Mouse (Mus musculus) thymus, adult 2 months (tissue): Measurements from ENCODE around the gene Crocc. TPM values are rescaled to one million over a fixed set of nuclear protein-coding genes. Genes with fewer than 3 reads are reported as not detected.

Source experiments
- DNase-seq: peaks from one replicate; pipeline ENCODE4 v3.0.0; 2021
- H3K27ac ChIP-seq: fragments of 200-500 bp; 2 replicates; pipeline ENCODE4 v1.5.1; 2012; ENCODE audit warnings: low read length, control low read depth; ENCODE audit not compliant: control insufficient read depth, insufficient read depth
- H3K27me3 ChIP-seq: fragments of 200-500 bp; 2 replicates; pipeline ENCODE4 v1.6.1; 2012; ENCODE audit warnings: mild to moderate bottlenecking, low read length, moderate library complexity, mixed read lengths; ENCODE audit not compliant: control insufficient read depth, insufficient read depth
- H3K36me3 ChIP-seq: fragments of 200-500 bp; 2 replicates; pipeline ENCODE4 v1.6.1; 2012; ENCODE audit warnings: mild to moderate bottlenecking, low read length, moderate library complexity; ENCODE audit not compliant: control insufficient read depth, insufficient read depth
- H3K4me1 ChIP-seq: fragments of 200-500 bp; replicated peaks from 2 replicates; pipeline ENCODE4 v1.6.1; 2012; ENCODE audit warnings: low read length; ENCODE audit not compliant: control insufficient read depth, insufficient read depth
- H3K4me3 ChIP-seq: fragments of 200-500 bp; 2 replicates; pipeline ENCODE4 v1.5.1; 2012; ENCODE audit warnings: mild to moderate bottlenecking, low read length, control low read depth, moderate library complexity; ENCODE audit not compliant: control insufficient read depth, insufficient read depth
- CTCF ChIP-seq: fragments of 200-500 bp; IDR thresholded peaks from 2 replicates; pipeline ENCODE4 v1.5.1; 2012; ENCODE audit warnings: mild to moderate bottlenecking, control low read depth, low read length, moderate library complexity, borderline replicate concordance; ENCODE audit not compliant: control insufficient read depth, poor library complexity, insufficient read depth; ENCODE audit errors: extremely low read depth
- POLR2A ChIP-seq: fragments of 200-500 bp; IDR thresholded peaks from 2 replicates; pipeline ENCODE4 v1.6.1; 2012; ENCODE audit warnings: mild to moderate bottlenecking, low read length, control low read depth, moderate library complexity; ENCODE audit not compliant: control insufficient read depth, poor library complexity, insufficient read depth; ENCODE audit errors: extremely low read depth
- WGBS: fragments of 180-500 bp; shearing (Covaris S2); methylation state at CpG from one replicate; pipeline ENCODE4 v1.1.7; 2018; 5-methylcytosine and 5-hydroxymethylcytosine counted together
- polyA plus RNA-seq: library from polyadenylated mRNA; depleted of rRNA; stranded (reverse); fragments of >200 nt; gene quantifications from 2 replicates; pipeline ENCODE4 v1.2.3, GENCODE M21; 2012

Crocc gene
- polyA plus RNA-seq, 1 experiment, result 12.9 TPM

DNA sequence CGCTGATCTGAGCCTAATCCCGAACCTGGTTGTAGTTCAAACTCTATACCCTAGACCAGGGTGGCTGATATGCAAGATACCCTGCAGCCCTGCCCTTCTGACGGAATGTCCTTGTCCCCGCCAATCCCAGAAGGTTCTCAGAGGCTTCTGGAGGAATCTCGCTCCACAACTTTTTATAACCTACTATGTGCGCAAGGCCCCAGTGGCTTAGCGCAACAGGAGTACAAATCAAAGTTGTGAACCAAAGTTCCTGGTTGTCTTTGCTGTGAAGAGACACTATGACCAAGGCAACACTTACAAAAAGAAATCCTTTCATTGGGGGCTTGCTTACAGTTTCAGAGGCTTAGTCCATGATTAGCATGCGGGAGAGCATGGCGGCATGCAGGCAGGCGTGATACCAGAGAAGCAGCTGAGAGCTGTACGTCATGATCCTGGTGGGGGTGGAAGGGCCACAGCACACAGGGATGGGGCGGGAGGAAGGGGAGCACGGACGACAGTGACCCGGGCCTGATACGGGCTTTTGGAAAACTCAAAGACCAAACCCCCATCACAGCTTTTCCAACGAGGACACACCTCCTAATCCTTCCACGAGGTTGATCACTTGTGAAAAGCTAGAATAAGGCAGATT, 18.3 kb upstream of the Crocc start:
- Histone ChIP-seq H3K4me3 (no peak overlapping the region), H3K27me3 (no peaks in the 10 kb centered on the region), H3K36me3 (peaks cover 2% of the 10 kb centered on the region; the same call in 1 of the 2 replicates), H3K4me1 (peaks cover 13% of the 10 kb centered on the region), H3K27ac (no peak overlapping the region)
- TF ChIP-seq POLR2A (no peak), CTCF (no peak)
- no peak for DNase-seq
- WGBS, result 80% methylated on average over 18 of the region's 18 CpGs

DNA sequence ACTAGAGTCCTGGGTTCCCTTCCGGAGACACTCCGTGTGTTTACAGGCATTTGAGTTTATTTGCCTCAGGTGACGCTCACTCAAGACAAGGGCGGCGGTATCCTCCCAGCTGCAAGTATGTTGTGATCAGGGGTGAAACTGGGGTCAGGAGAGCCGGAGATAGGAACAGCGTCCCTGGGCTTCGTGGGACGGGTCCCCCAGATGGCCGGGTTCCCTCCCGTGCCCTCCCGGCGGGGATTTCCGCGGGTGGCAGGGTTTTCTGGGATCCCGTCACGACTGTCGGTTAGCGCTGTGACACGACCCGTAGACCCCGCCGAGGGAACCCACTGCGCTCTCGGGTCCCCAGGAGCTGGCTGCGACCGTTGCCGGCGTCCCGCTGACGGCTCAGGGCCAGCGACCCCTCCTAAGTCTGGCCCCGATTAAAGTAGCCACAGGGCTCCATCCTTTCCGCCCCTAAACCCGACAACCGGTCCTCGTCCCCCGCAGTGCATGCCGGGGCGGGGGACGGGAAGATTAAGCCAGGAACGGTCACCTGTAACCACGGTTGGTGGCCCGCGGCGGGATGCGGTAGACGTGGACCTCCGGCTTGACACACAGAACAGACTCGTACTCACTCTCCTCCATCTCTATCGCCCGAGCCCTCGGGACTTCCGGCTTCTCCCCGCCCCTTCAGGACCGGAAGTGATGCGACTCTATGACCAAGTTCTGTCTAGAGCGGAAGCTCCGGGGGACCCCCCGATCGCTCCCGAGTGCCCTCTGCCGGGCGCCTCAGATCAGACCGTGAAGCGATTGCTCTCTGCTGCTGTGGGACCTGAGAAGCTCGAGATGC, 17.5 kb upstream of the Crocc start, which contains the start of gene Necap2:
TSS of gene Necap2 (minus strand) at position 677 of the 829 bp plus-strand sequence.
- Histone ChIP-seq H3K27me3 (no peaks in the 10 kb centered on the region), H3K4me1 (peaks cover 13% of the 10 kb centered on the region), H3K4me3 (peak within 1 kb of the TSS; percentile 94), H3K36me3 (peaks cover 10% of the 10 kb centered on the region; the same call in 1 of the 2 replicates), H3K27ac (no peak within 1 kb of the TSS)
- TF ChIP-seq CTCF, result peak; percentile 87
- TF ChIP-seq POLR2A, result peak; percentile 86
- peak; percentile 95 for DNase-seq
- WGBS, result under 1% methylated on average over 67 of the region's 67 CpGs

DNA sequence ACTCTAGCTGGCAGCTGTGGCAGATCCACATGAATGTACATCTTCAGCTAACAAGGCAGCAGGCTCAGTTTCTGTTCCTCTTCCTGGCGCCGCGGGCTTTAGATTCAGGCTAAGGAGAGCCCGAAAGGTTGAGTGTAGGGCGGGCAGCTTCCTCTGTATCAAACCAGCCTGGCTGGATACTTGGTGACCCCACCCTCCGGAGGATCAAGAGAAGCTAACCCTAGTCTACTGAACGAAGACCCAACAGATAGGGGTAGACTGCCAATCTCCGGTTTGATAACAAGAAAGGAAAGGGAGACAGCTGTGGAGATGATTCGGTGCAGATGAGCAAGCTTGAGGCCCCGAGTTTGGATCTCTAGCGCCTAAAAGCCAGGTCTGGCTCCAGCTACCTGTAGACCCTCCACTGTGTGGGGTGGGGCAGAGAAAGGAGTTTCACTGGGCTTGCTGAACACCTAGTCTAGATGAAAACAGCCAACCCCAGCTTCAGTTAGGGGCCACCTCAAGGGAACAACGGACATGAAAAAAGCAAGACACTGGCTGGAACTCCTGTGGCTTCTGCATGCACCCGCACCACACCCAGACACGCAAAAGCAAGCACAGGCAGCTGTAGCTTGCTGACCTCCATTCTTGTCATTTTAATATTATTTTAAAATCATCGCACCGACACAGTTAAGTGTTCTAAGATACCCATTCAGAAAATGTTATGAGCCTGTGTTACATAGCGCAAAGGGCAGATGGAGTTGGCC, 16.6 kb upstream of the Crocc start:
- no peaks in the 10 kb centered on the region for H3K27me3 ChIP-seq
- peaks cover 12% of the 10 kb centered on the region; the same call in 1 of the 2 replicates for H3K36me3 ChIP-seq
- 18% methylated on average over 17 of the region's 17 CpGs for WGBS
- no peak for TF ChIP-seq POLR2A
- TF ChIP-seq CTCF, result no peak
- DNase-seq, result no peak
- H3K27ac ChIP-seq, result no peak overlapping the region
- peaks cover 13% of the 10 kb centered on the region for H3K4me1 ChIP-seq
- H3K4me3 ChIP-seq, result peak overlapping the region; percentile 94

DNA sequence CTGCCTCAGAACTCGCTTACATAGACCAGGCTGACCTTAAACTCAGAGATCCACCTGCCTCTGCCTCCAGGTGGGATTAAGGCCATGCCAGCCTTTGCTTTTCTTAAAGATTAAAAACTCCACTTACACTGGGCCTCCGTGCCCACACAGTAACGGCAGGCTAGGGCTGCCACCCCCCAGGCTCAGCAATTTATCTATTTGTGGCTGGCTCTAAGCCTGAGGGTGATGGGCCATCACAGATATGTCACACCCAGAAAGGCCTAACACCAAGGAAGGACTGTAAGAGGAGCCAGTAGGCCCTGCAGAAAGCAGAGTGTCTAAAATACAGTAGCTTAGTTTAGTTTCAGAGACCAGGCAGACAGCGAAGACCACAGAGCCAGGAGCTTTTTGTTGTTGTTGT, 13.8 kb upstream of the Crocc start:
- no peak overlapping the region for H3K27ac ChIP-seq
- TF ChIP-seq POLR2A, result no peak

DNA sequence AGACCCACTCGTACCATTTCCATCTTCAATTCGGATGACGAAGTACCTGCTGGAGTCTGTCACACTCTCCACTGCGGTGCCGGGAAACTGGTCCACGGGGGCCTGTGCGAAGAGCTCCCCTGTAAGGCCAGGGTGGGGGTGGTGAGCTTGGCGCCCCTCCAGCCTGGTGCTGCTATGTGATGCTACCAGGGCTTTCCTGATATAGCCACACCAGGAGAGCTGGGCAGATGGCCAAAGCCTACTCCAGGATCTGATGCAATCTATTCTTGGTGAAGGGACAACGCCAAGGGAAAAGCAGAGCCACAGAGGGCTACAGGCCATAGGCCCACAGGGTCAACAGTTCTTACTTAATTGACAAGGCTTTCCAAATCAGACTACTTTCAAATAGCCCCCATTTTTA, 13.3 kb upstream of the Crocc start:
- Histone ChIP-seq H3K4me3 (no peak overlapping the region), H3K27ac (no peak overlapping the region), H3K27me3 (no peaks in the 10 kb centered on the region), H3K36me3 (peaks cover 30% of the 10 kb centered on the region), H3K4me1 (peaks cover 13% of the 10 kb centered on the region)
- TF ChIP-seq POLR2A (no peak), CTCF (no peak)
- DNase-seq, result no peak
- WGBS, result 98% methylated on average over 9 of the region's 9 CpGs

More for the DNA sequence above, 13.8 kb upstream of the Crocc start:
- Histone ChIP-seq H3K27me3 (no peaks in the 10 kb centered on the region), H3K4me1 (peaks cover 13% of the 10 kb centered on the region), H3K36me3 (peaks cover 26% of the 10 kb centered on the region), H3K4me3 (no peak overlapping the region)
- DNase-seq, result no peak
- WGBS, result 98% methylated on average over 4 of the region's 4 CpGs

DNA sequence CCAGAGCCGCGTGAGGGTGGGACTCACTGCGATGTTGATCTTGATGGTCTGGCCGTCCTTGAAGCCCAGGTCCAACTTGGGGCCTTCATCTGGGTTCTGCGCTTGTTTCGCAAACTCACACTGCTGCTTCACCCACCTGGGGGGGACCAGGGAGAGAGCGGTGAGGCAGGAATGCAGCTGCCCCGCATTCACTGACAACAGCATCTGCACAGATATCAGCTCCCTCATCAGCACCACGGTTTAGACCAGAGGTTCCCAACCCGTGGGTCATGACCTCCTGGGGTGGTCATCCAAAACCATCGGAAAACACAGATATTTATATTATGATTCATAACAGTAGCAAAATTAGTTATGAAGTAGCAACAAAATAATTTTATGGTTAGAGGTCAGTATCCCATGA, 12.2 kb upstream of the Crocc start:
- 97% methylated on average over 11 of the region's 11 CpGs for WGBS
- TF ChIP-seq CTCF (no peak), POLR2A (no peak)
- peaks cover 13% of the 10 kb centered on the region for H3K4me1 ChIP-seq
- no peak overlapping the region for H3K4me3 ChIP-seq
- no peaks in the 10 kb centered on the region for H3K27me3 ChIP-seq
- no peak overlapping the region for H3K27ac ChIP-seq
- peaks cover 42% of the 10 kb centered on the region for H3K36me3 ChIP-seq
- no peak for DNase-seq
